Mouse (Mus musculus) ES-Bruce4 (cell line): Measurements from ENCODE around the gene Chpf2.

Experiments used
- CTCF ChIP-seq: IDR thresholded peaks from one replicate; pipeline ENCODE4 v1.8.1; 2011; ENCODE audit warnings: low read depth, low read length
- EP300 ChIP-seq: IDR thresholded peaks from 2 replicates; pipeline ENCODE4 v1.6.1; 2011; ENCODE audit warnings: low read depth, low read length; ENCODE audit not compliant: insufficient read depth
- POLR2A ChIP-seq: IDR thresholded peaks from one replicate; pipeline ENCODE4 v1.8.1; 2011; ENCODE audit warnings: low read length; ENCODE audit not compliant: insufficient read depth

DNA sequence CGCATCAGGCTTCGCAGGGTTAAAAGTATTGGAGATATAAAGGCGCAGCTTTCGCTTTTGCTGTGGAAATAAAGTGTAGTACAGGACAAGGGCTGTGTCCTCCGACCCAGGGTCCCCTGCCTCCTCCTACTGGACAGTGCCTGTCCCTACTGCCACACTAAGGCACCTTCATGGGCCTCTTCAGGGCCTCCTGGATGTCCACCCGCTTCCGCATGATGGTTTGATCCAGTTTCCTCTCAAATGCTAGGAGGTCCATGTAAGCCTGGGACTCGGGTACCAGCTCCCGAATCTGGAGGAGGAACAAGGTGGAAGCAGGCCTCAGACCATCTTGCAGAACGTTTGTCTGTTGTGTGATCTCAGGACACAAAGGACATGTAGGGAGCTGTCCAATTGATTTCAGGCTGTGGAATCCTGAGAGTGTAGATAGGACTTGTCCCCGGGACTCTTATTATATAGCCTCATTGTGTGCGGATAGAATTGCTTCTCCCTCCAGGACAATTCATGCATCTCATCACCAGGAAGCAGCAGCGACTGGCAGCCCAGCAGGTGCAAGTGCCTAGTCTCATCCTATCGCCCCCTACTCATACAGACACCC, 9.3 kb downstream of the Chpf2 start:
- TF ChIP-seq POLR2A (no peak), CTCF (no peak), EP300 (no peak)
